Mouse (Mus musculus) ovary, adult 2 months (tissue): ENCODE data around the gene Fgg. TPM values are rescaled to one million over a fixed set of nuclear protein-coding genes. Genes with fewer than 3 reads are reported as not detected.

Experiments used
- polyA plus RNA-seq: library from polyadenylated mRNA; depleted of rRNA; stranded (reverse); fragments of >200 nt; gene quantifications from 2 replicates; pipeline ENCODE4 v1.2.3, GENCODE M21; 2012; rRNA removed

Fgg gene
- 0.36 and 1.6 TPM in 2 replicates for polyA plus RNA-seq

GRCm38 (mm10) chr3:83007557-83007956, at the start of gene Fgg:
TSS of gene Fgg (plus strand) at chr3:83007724.

DNA sequence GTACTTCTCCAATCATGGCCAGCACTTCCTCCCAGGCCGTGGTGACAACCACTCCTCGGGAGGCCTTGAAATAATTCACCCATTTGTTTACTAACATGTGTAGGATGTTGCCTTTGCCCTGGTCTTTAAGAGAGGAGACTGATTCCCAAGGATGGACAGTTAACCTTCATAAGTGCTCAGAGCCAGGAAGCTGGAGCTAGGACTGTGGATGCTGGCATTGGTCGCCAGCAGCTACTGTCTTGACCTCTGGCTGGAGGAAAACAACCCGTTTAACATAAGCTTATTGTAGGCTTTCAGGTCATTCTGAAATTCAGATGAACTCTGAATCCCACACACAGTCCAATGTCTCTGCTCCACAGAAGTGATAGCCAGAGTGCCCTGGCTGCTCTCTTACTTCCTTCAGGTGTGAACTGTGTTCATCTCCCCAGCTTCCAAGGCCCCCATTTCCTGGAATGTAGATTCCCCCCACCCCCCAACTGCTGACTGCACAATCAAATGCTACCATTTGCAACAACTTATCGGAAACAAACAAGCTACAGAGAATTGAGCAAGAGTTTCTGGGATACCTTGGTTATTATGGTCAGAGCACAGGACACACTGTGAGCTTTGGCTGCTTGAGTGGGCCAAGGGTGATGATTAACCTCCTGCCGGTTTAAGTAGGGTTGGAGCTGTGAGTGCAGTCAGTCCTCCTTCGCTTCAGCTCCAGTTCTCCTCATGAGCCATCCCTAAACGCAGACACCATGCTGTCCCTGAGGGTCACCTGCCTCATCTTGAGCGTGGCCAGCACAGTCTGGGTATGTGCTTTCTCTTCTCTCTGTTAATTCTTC, 18.2 kb downstream of the Fgg start, which contains the start of gene Fga:
Fga (plus strand) TSS at position 602 of the 827 bp plus-strand sequence.

DNA sequence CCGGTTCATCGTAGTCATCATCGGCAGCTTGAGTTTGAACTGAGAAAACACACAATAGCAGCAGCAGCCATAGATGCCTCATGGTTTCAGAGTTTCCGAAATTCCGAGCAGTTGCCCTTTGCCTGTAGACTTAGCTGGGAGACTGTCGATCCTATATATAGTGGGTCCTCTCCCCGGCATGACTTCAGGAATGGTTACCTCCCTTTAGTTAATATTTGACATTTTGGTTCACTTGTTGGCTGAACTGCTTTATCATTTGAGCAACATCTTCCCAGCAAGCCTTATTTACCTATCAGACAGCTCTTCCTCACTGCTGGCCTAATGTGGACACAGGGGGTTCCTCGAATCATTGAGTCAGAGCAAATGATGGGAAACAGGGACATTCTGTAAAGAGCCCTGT, 42.2 kb downstream of the Fgg start, which contains the start of gene Fgb:
Fgb (minus strand) TSS at position 184 of the 400 bp plus-strand sequence.

DNA sequence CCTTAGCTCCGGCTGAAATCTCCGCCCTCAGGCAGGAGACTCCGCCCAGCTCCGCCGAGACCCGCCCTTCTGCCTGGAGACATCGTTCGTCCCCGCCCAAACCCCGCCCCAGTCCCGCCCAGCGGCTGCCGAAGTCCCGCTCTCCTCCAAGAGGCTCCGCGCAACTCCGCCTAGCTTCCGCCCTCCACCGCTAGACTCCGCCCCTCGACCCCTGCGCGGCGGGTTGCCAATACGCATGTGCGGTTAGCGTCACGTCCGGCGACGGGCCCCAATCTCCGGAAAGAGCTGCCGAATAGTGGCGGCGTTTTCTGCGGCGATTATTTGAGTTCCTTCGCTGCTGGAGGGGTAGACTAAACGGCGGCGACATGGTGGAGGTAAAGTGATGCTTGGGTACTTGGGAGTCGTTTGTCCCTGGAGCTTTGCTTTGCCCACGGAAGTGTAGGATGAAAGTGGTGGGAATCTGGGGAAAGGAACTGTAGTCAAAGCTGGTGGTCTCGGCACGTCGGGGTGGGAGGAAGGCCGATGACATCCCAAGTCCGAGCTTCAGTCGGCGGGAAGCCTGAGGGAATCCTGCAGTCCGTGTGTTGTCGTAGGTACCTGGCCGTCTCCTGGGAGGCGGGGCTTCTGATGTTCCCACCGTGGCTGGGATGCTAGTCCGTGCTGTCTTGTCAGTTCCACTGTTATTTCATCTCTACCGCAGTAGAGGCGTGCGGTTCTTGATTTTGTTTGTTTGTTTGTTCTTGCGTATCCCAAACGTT, 47.9 kb downstream of the Fgg start, which contains the start of gene Plrg1:
Plrg1 (plus strand) TSS at position 242 of the 758 bp plus-strand sequence.

Other genes with a start within 250 kb of the Fgg start
- 0.07 TPM in 1 of 2 replicates, not detected in the other for gene Rbm46, start 131.2 kb upstream of the Fgg start, polyA plus RNA-seq
- 6.4 and 6.9 TPM in 2 replicates for gene Lrat, start 103.8 kb upstream of the Fgg start, polyA plus RNA-seq
- gene Fga, start 18.4 kb downstream of the Fgg start, polyA plus RNA-seq: 0.25 and 0.37 TPM in 2 replicates
- gene Fgb, start 42.1 kb downstream of the Fgg start, polyA plus RNA-seq: 0.14 and 0.59 TPM in 2 replicates
- 33.7 and 43.1 TPM in 2 replicates for gene Plrg1, start 47.8 kb downstream of the Fgg start, polyA plus RNA-seq
- gene Dchs2, start 120.2 kb downstream of the Fgg start, polyA plus RNA-seq: 0.44 and 0.46 TPM in 2 replicates